Comparison of ENCODE assay signal across 7 mouse cellular contexts in the genomic region with DNA sequence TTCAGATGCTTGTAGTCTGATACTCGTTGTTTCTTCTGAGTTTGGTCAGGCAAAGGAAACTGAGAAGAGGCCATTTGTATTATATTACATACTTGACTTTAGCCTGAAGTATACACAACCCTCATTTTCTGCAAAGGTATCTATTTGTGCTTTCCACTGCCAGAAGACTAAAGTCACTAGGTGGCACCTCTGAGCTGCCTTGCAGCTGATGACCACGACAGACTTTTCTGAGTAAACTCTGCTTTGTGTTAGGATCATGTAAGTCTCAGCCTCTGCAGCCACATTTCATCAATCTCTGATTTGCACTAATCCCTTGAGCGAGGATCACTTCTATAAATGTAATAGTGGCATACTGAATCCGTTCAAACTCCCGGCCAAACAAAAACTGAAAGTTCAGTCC.
DNase-seq lines count a peak whose midpoint lies in the region; ATAC-seq and TF ChIP-seq lines count a peak whose summit lies in the region.

No protein-coding gene starts in this region.

- H3K27me3 ChIP-seq in cerebellum, adult 2 months (ENCODE audit: control insufficient read depth, insufficient read depth, low read length), result no peaks in the 10 kb centered on the region
- H3K27me3 ChIP-seq in forebrain, embryonic 14.5 days (replicated peaks; ENCODE audit: control insufficient read depth, insufficient read depth, low read length), result no peaks in the 10 kb centered on the region
- no peaks in the 10 kb centered on the region for H3K27me3 ChIP-seq in midbrain, embryonic 15.5 days (replicated peaks)

- peak; percentile 73 for TF ChIP-seq CTCF in cerebellum, adult 2 months (IDR thresholded peaks at IDR 0.05; ENCODE audit: borderline replicate concordance, insufficient read depth, low read depth, low read length)

- peaks cover 7% of the 10 kb centered on the region; the same call in 1 of the 2 replicates for H3K4me1 ChIP-seq in cerebellum, adult 2 months (ENCODE audit: control insufficient read depth, insufficient read depth, low read length)
- H3K4me1 ChIP-seq in forebrain, embryonic 14.5 days (ENCODE audit: control insufficient read depth, insufficient read depth, low read length), result no peaks in the 10 kb centered on the region
- no peaks in the 10 kb centered on the region for H3K4me1 ChIP-seq in midbrain, embryonic 15.5 days

- H3K4me2 ChIP-seq in forebrain, embryonic 14.5 days (ENCODE audit: low read length), result no peak overlapping the region
- no peak overlapping the region for H3K4me2 ChIP-seq in midbrain, embryonic 15.5 days

- H3K4me3 ChIP-seq in cerebellum, adult 2 months (replicated peaks; ENCODE audit: insufficient read depth, low read depth, low read length), result no peak overlapping the region
- no peak overlapping the region for H3K4me3 ChIP-seq in forebrain, embryonic 14.5 days (ENCODE audit: low read depth, low read length)
- H3K4me3 ChIP-seq in midbrain, embryonic 15.5 days, result no peak overlapping the region

- 49% methylated on average over 5 of the region's 5 CpGs for WGBS in cerebellum, adult 2 months
- WGBS in forebrain, embryonic 14.5 days, result 32% methylated on average over 5 of the region's 5 CpGs
- 25% methylated on average over 5 of the region's 5 CpGs for WGBS in midbrain, embryonic 15.5 days

- 0 out of 2 replicates have a peak, but pooled peaks have one; percentile 26 for ATAC-seq in forebrain, embryonic 14.5 days
- ATAC-seq in midbrain, embryonic 15.5 days (replicated peaks), result peak; percentile 50; the same call in 1 of the 2 replicates
- no peak for ATAC-seq in megakaryocyte-erythroid progenitor cell, adult 5-6 weeks (replicated peaks; ENCODE audit: low FRiP score, low TSS enrichment, poor library complexity, severe bottlenecking)

- no peak overlapping the region for H3K9ac ChIP-seq in forebrain, embryonic 14.5 days (ENCODE audit: low read length)
- no peak overlapping the region for H3K9ac ChIP-seq in midbrain, embryonic 15.5 days

- H3K27ac ChIP-seq in cerebellum, adult 2 months (ENCODE audit: insufficient read depth, low read length), result no peak overlapping the region
- H3K27ac ChIP-seq in forebrain, embryonic 14.5 days (ENCODE audit: low read depth, low read length), result no peak overlapping the region
- H3K27ac ChIP-seq in midbrain, embryonic 15.5 days, result no peak overlapping the region

- TF ChIP-seq POLR2A in cerebellum, adult 2 months (IDR thresholded peaks at IDR 0.05; ENCODE audit: borderline replicate concordance, insufficient read depth, low read length), result no peak

- DNase-seq in urinary bladder, postnatal 25 days (ENCODE audit: low spot score), result peak; percentile 12
- no peak for DNase-seq in urinary bladder, adult 2 months (ENCODE audit: low spot score)
- peak in 1 of 2 experiments; percentile 63 for DNase-seq in cerebellum, adult 2 months
- peak; percentile 72 for DNase-seq in forebrain, embryonic 14.5 days (ENCODE audit: low spot score)
- DNase-seq in kidney, postnatal 4 days, result peak; percentile 42 to 59

- no peaks in the 10 kb centered on the region for H3K9me3 ChIP-seq in forebrain, embryonic 14.5 days (replicated peaks; ENCODE audit: control insufficient read depth, low read length)
- H3K9me3 ChIP-seq in midbrain, embryonic 15.5 days, result no peaks in the 10 kb centered on the region

- no peaks in the 10 kb centered on the region for H3K36me3 ChIP-seq in forebrain, embryonic 14.5 days (ENCODE audit: control insufficient read depth, insufficient read depth, low read length)
- no peaks in the 10 kb centered on the region for H3K36me3 ChIP-seq in midbrain, embryonic 15.5 days (replicated peaks)
